Mouse (Mus musculus): Measurements from ENCODE around the gene Neb.

- TF ChIP-seq CTCF (IDR thresholded peaks at IDR 0.05 in 2 of 3, conservative IDR thresholded peaks at IDR 0.05 in 1 of 3; ENCODE audit: control insufficient read depth in 1 of 3, insufficient read depth in 1 of 3, low read depth in 2 of 3, low read length in 3 of 3, poor library complexity in 1 of 3, severe bottlenecking in 1 of 3) (no peak), TBP (IDR thresholded peaks at IDR 0.05; ENCODE audit: low read depth, low read length) (no peak), POLR2AphosphoS2 (IDR thresholded peaks at IDR 0.05; ENCODE audit: low read length) (no peak), POLR2A (IDR thresholded peaks at IDR 0.05; ENCODE audit: control insufficient read depth in 1 of 2, insufficient read depth in 1 of 2, low read depth in 1 of 2, low read length in 2 of 2, poor library complexity in 1 of 2) (no peak), CHD2 (IDR thresholded peaks at IDR 0.05; ENCODE audit: low read length) (no peak), UBTF (IDR thresholded peaks at IDR 0.05; ENCODE audit: borderline replicate concordance, insufficient read depth, low read depth, low read length) (no peak), USF2 (IDR thresholded peaks at IDR 0.05; ENCODE audit: borderline replicate concordance in 1 of 2, insufficient read depth in 1 of 2, low read depth in 1 of 2, low read length in 2 of 2) (no peak)
These were observed 41.0 kb upstream of the Neb start for GRCm38 (mm10) chr2:52419295-52419694.

Data from MEL (cell line).